Mouse (Mus musculus) C2C12 (cell line): ENCODE results near the gene Gm21985.

Source experiments
- CTCF ChIP-seq: IDR thresholded peaks from one replicate; pipeline ENCODE4 v1.5.1; 2011; ENCODE audit not compliant: control insufficient read depth, insufficient read depth, insufficient read length
- MAX ChIP-seq: IDR thresholded peaks from one replicate; pipeline ENCODE4 v1.6.1; 2011; ENCODE audit warnings: mild to moderate bottlenecking, control low read depth

GRCm38 (mm10) chr2:112445511-112445910, 179.4 kb downstream of the Gm21985 start:
- TF ChIP-seq CTCF (no peak), MAX (no peak)
